Mouse (Mus musculus) erythroblast, embryonic 14.5 days (primary cell): Measurements from ENCODE around the gene Gdpd3. TPM values are rescaled to one million over a fixed set of nuclear protein-coding genes. Genes with fewer than 3 reads are reported as not detected.

Experiments used
- H3K27me3 ChIP-seq: 2 replicates; pipeline ENCODE4 v1.6.1; 2012; ENCODE audit warnings: inconsistent platforms; ENCODE audit not compliant: control insufficient read depth
- H3K36me3 ChIP-seq: 2 replicates; pipeline ENCODE4 v1.6.1; 2012; ENCODE audit warnings: mild to moderate bottlenecking, inconsistent platforms; ENCODE audit not compliant: control insufficient read depth
- H3K4me1 ChIP-seq: 2 replicates; pipeline ENCODE4 v1.6.1; 2012; ENCODE audit warnings: inconsistent platforms; ENCODE audit not compliant: control insufficient read depth
- H3K4me3 ChIP-seq: replicated peaks from 2 replicates; pipeline ENCODE3; 2012; ENCODE audit warnings: moderate library complexity, mild to moderate bottlenecking, inconsistent platforms
- H3K9me3 ChIP-seq: 2 replicates; pipeline ENCODE4 v1.6.1; 2012; ENCODE audit warnings: low read length, inconsistent platforms, mixed read lengths; ENCODE audit not compliant: control insufficient read depth
- GATA1 ChIP-seq: IDR thresholded peaks from 2 replicates; pipeline ENCODE4 v1.6.1; 2012; ENCODE audit warnings: low read length, inconsistent platforms, mixed read lengths
- TAL1 ChIP-seq: IDR thresholded peaks from 3 replicates; pipeline ENCODE4 v1.6.1; 2012; ENCODE audit warnings: low read length, inconsistent platforms, mixed read lengths
- polyA plus RNA-seq: library from polyadenylated mRNA; stranded (reverse); fragments of >175 nt; gene quantifications from 2 replicates; pipeline ENCODE4 v1.2.3, GENCODE M21; 2012

Gene Gdpd3
- polyA plus RNA-seq, 1 experiment: 0.36 TPM

- Histone ChIP-seq H3K4me1 (no peaks in the 10 kb centered on the region), H3K9me3 (no peaks in the 10 kb centered on the region), H3K36me3 (no peaks in the 10 kb centered on the region), H3K4me3 (no peak overlapping the region), H3K27me3 (0 out of 2 replicates have a peak, but pooled peaks cover 2% of the 10 kb centered on the region)
- TF ChIP-seq GATA1 (no peak), TAL1 (no peak)
Measured at GRCm38 (mm10) chr7:126740977-126741376, 25.2 kb upstream of the Gdpd3 start.

- Histone ChIP-seq H3K4me3 (no peak overlapping the region), H3K36me3 (no peaks in the 10 kb centered on the region), H3K27me3 (0 out of 2 replicates have a peak, but pooled peaks cover 3% of the 10 kb centered on the region), H3K9me3 (no peaks in the 10 kb centered on the region), H3K4me1 (no peaks in the 10 kb centered on the region)
- TF ChIP-seq TAL1: no peak
- no peak for TF ChIP-seq GATA1
Measured at GRCm38 (mm10) chr7:126741452-126741851, 24.7 kb upstream of the Gdpd3 start.

- no peak for TF ChIP-seq TAL1
- TF ChIP-seq GATA1: no peak
- H3K4me3 ChIP-seq: no peak overlapping the region
- 0 out of 2 replicates have a peak, but pooled peaks cover 3% of the 10 kb centered on the region for H3K27me3 ChIP-seq
- no peaks in the 10 kb centered on the region for H3K9me3 ChIP-seq
- no peaks in the 10 kb centered on the region for H3K4me1 ChIP-seq
- H3K36me3 ChIP-seq: no peaks in the 10 kb centered on the region
Measured at GRCm38 (mm10) chr7:126741964-126742482, 24.1 kb upstream of the Gdpd3 start.

GRCm38 (mm10) chr7:126746066-126746465, 20.1 kb upstream of the Gdpd3 start:
- no peaks in the 10 kb centered on the region; the same call in 1 of the 2 replicates for H3K4me1 ChIP-seq
- no peaks in the 10 kb centered on the region for H3K9me3 ChIP-seq
- no peaks in the 10 kb centered on the region for H3K36me3 ChIP-seq
- TF ChIP-seq GATA1 (no peak), TAL1 (no peak)
- 0 out of 2 replicates have a peak, but pooled peaks cover 3% of the 10 kb centered on the region for H3K27me3 ChIP-seq
- H3K4me3 ChIP-seq: no peak overlapping the region

GRCm38 (mm10) chr7:126746798-126747197, 19.3 kb upstream of the Gdpd3 start:
- H3K36me3 ChIP-seq: no peaks in the 10 kb centered on the region
- no peaks in the 10 kb centered on the region; the same call in 1 of the 2 replicates for H3K4me1 ChIP-seq
- TF ChIP-seq GATA1 (no peak), TAL1 (no peak)
- H3K9me3 ChIP-seq: no peaks in the 10 kb centered on the region
- H3K4me3 ChIP-seq: peak overlapping the region; percentile 17
- 0 out of 2 replicates have a peak, but pooled peaks cover 3% of the 10 kb centered on the region for H3K27me3 ChIP-seq

GRCm38 (mm10) chr7:126748824-126749223, 17.3 kb upstream of the Gdpd3 start:
- TF ChIP-seq GATA1: no peak
- TF ChIP-seq TAL1: no peak
- Histone ChIP-seq H3K27me3 (0 out of 2 replicates have a peak, but pooled peaks cover 3% of the 10 kb centered on the region), H3K4me3 (no peak overlapping the region), H3K4me1 (no peaks in the 10 kb centered on the region; the same call in 1 of the 2 replicates), H3K36me3 (no peaks in the 10 kb centered on the region), H3K9me3 (no peaks in the 10 kb centered on the region)

GRCm38 (mm10) chr7:126749582-126750343, 16.4 kb upstream of the Gdpd3 start:
- Histone ChIP-seq H3K4me3 (no peak overlapping the region), H3K36me3 (no peaks in the 10 kb centered on the region), H3K4me1 (peaks cover 1% of the 10 kb centered on the region), H3K9me3 (no peaks in the 10 kb centered on the region), H3K27me3 (0 out of 2 replicates have a peak, but pooled peaks cover 3% of the 10 kb centered on the region)
- no peak for TF ChIP-seq GATA1
- TF ChIP-seq TAL1: no peak

GRCm38 (mm10) chr7:126754866-126755265, 11.3 kb upstream of the Gdpd3 start:
- H3K36me3 ChIP-seq: no peaks in the 10 kb centered on the region
- H3K4me1 ChIP-seq: peaks cover 19% of the 10 kb centered on the region
- H3K9me3 ChIP-seq: no peaks in the 10 kb centered on the region
- TF ChIP-seq GATA1: no peak
- no peak for TF ChIP-seq TAL1
- no peak overlapping the region for H3K4me3 ChIP-seq
- no peaks in the 10 kb centered on the region for H3K27me3 ChIP-seq

GRCm38 (mm10) chr7:126758539-126758938, 7.6 kb upstream of the Gdpd3 start:
- Histone ChIP-seq H3K9me3 (no peaks in the 10 kb centered on the region), H3K36me3 (peaks cover 27% of the 10 kb centered on the region), H3K4me1 (peaks cover 49% of the 10 kb centered on the region), H3K27me3 (no peaks in the 10 kb centered on the region), H3K4me3 (no peak overlapping the region)
- TF ChIP-seq GATA1: no peak
- TF ChIP-seq TAL1: no peak
